Mouse (Mus musculus) fat pad, adult 2 months (tissue): ENCODE measurements around the gene Rufy1.

Experiments used
- DNase-seq: peaks from one replicate; pipeline ENCODE4 v3.0.0-alpha.2; 2011; ENCODE audit warnings: low read depth, low spot score; ENCODE audit errors: extremely low read depth

Rufy1 gene

DNA sequence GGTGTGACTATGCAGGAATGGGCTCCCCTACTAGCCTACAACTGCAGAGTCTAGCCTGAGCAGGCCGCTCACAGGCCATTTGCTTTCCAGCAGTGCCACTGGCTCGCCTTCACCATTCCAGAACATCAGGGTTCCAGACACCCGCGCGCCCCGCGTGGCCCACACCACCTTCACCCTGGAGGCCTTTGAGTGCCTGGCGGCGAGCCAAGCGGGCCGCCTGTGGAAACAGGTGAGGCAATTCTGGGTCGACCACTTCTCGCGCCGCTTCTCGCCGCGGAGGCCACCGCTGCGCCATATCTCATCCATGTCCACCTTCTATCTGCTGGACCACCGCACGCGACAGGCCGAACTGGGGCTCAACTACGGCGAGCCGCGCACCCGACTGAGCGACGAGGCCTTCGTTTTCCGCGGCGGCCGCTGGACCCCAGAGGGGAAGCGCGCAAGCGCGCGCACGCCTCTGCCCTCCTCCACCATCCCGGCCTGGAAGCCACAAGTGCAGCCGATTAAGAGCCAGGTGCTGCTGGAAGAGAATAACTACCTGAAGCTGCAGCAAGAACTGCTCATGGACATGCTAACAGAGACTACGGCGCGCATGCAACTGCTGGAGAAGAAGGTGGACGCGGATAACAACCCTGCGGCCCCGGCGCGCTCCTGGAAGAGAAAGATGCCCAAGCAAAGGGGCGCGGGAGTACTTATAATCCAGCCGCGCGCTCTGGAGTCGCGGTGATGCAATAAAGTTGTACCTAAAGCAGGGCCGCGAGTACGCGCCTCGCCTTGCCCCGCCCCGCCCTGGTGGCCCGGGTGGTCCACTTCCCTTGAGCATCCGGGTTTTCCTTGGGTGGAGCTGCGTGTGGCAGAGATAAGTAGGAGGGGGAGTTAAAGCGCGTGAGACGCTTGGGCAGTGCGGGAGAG is 71.7 kb downstream of the Rufy1 start:
- no peak for DNase-seq

DNA sequence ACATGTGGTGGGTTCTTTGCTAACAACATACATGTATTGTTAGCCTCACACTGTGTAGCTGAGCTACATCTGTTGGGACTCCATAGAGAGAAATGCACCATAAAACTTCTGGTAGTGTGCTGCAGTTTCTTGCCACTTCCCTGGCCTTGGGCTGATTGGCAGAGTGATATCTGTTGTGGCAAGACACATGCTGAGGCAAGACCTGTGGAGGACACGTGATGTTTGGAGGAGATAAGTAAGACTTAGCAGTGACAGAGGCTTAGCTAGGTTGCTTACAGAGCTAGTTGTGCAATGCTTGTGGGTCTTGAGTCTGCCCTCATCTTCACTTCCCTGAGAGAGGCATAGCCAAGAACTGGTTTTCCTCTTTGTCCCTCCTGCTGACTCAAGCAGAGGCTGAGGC is 75.5 kb downstream of the Rufy1 start:
- peak; percentile 93 for DNase-seq

DNA sequence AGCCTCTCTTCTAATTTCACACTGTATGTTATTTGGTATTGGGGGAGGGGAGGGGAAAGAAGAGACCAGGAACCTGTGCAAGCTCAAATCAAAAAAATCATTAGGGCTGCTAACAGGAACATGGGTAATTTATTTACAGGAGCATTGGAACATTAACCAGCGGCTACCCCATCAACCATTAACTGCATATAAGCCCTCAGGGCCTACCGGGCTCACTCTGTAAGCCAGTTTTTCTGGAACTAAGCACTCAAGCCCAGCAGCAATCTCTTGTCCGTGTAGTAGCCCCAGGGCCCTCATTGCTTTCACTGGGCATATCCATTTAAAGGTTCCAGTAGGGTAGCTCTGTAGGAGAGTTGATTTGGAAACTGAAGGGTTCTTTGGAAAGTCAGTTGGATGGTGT is 76.1 kb downstream of the Rufy1 start:
- DNase-seq: no peak

GRCm38 (mm10) chr11:50354162-50354561 is 76.8 kb downstream of the Rufy1 start, which contains the start of gene Cby3:
Cby3 (plus strand) TSS chr11:50354462.
- no peak for DNase-seq

- no peak for DNase-seq
These were observed 78.7 kb downstream of the Rufy1 start for GRCm38 (mm10) chr11:50352177-50352576.

DNA sequence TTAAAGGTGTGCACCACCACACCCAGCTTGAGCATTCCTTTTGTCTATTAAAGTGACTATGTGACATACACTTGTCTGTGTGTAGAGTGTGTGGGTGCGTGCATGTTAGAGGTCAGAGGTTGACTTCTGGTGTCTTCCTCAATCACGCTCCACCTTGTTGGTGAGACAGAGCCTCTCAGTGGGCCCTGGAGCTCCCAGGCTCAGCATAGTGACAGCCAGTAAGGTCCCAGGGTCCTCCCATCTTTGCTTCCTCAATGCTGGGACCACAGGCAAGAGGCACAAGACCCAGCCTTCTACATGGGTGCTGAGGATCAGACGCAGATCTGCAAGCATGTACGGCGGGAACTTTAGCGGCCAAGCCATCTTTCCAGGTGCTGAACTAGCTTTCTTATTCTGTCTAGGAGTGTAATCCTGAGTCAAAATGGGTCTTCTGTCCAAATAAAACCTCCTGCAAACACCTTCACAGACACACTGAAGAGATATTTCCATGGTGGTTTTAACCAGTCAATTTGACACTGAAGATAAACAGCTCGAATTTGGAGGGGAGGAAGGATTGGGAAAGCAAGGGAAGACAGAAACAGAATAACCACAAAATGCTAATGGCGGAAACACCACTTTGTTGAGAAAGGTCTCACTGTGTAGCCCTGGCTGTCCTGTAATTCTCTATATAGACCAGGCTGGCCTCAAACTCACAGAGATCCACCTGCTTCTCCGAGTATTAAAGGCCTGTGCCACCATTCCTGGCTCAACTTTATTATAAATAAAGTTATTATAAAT is 84.5 kb downstream of the Rufy1 start:
- DNase-seq: no peak

DNA sequence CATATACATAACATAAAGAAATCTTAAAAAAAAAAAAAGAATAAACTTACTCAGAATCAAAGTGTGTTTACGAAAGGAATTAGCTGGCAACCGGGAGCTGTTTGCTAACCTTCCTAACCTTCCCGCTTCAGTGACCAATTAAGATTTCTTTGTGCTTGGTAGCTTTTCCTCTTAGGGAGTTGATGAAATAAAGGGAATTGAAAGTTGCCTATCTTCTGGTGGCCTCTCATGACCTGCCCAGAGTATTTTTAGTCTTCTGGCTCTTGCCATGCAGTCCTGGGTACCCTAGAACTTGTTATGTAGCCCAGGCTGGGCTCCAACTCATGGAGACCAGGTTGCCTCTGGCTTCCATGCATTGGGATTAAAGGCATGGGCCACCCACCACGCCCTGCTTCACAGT is 85.4 kb downstream of the Rufy1 start:
- DNase-seq: no peak
